Mouse (Mus musculus): Measurements from ENCODE around the gene Ctdsp2.

Ctdsp2 gene

GRCm38 (mm10) chr10:127042468-127043115 lies 64.1 kb downstream of the Ctdsp2 start:
- in situ Hi-C loops (cut with MboI, MseI): no loop called here

- in situ Hi-C loops (cut with MboI, MseI): no loop called here
Measured at GRCm38 (mm10) chr10:127043187-127043586, 64.7 kb downstream of the Ctdsp2 start.

- in situ Hi-C loops (cut with MboI, MseI): no loop called here
Measured at GRCm38 (mm10) chr10:127047954-127048353, 69.4 kb downstream of the Ctdsp2 start, which contains the start of gene Cyp27b1. Gene Cyp27b1, plus strand, starts transcription at chr10:127048250.

GRCm38 (mm10) chr10:127048608-127049394 lies 70.3 kb downstream of the Ctdsp2 start:
- in situ Hi-C loops (cut with MboI, MseI): no loop called here

Measured in T-helper 1 cell (primary cell).